Mouse (Mus musculus) heart, postnatal 14 days (tissue): ENCODE measurements around the gene Wwox. TPM values are rescaled to one million over a fixed set of nuclear protein-coding genes. Genes with fewer than 3 reads are reported as not detected.

Experiments used
- DNase-seq, 2 experiments: peaks; one replicate each; pipeline ENCODE4 v3.0.0; 2021 to 2022
- intact Hi-C: fragments of 180-260 bp; cut with DNase I; formaldehyde crosslinking; loops from one replicate; pipeline ENCODE4 v1.15.1; 2025
- total RNA-seq, 2 experiments: library from RNA; stranded (reverse); gene quantifications; 2 replicates each; pipeline ENCODE4 v1.2.3; 2021

Wwox gene
- total RNA-seq, 2 experiments from 2014 or later, result 5.6 to 6.5 TPM

DNA sequence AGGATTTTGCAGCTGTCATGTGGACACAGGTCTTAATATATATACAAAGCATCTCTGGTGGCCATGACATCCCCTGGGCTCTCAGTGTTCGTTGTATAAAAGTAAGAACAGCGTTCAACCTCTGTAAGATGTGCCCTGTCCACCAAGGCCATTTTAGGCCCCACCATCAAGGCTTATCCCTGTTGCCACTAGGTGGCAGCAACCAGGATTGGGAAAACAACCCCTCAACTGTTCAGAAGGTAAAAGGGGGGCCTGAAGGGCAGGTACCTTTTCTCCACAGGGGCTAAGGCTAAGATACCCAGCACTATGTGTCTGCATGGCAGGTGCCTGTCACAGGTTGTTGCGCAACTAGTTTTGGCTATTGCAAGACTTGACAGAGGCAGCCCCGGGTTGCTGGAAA, 656.1 kb downstream of the Wwox start:
- intact Hi-C loops, result no loop called here
- peak; percentile 13 to 48 for DNase-seq

DNA sequence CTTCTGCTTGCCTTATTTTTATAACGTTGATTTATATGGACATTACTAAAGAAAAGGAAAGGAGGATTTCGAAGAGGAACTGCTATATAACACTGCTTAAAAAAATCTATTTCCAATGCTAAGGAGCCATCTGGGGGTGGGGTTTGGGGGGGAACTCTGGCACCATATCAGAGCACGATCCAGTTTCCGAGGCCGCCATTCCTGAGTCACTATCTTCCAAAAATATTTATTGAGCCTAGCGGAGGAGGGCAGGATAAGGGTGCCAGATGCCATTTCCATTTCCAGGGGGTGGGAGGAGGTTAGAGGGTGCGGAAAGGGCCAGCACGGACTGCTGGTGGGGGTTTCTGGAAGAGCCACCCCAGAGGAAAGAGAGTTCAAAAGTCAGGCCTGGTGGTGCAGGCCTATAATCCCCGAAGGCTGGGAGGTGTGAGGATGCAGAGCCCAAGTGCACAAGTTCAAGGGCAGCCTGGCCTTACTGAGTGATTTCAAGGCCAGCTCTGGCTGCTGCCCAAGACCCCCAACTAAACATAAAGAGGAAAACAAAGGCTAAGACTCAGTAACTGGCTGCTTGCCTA, 658.6 kb downstream of the Wwox start:
- intact Hi-C loops, result loop anchor here (2.0 kb wide), 2 partner anchors 51 to 611 kb away; no protein-coding TSS in a partner anchor
- DNase-seq, result no peak

DNA sequence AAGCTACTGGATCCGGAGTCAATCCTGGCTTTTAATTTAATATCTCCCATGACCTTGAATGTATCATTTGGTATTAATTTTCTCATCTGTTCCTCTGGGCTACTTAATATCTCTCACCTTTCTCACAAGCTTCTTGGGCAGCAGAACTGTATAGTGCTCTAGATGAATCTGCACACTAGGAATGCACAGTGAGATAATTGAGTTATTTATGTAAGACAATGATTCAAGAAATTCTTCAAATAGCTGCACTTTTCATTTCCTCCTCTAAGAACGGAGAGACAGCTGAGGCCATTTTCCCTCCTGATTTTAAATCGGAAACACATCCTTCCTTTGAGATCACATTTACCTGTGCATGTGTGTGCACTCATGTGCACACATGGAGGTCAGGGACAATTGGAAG, 669.9 kb downstream of the Wwox start:
- no peak for DNase-seq
- intact Hi-C loops, result no loop called here

DNA sequence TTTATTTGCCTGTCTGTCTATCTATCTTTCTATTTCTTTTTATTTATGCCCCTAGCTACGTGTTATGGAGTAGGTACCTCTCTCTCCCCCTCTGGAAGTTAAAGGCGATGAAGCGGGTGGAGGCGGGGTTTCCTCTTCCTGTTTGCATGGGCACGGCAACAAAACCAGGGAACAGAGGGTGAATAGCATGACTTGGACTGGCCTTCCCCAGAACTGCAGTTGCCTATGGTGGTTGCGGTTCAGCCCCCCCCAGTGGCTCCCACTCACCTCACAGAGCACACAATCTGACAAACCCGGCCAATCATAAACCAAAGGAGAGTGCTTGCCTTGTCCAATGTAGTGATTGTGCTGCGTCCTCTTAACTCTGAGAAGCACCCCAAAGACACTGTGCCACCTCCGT, 671.0 kb downstream of the Wwox start:
- DNase-seq, result no peak
- intact Hi-C loops, result no loop called here

DNA sequence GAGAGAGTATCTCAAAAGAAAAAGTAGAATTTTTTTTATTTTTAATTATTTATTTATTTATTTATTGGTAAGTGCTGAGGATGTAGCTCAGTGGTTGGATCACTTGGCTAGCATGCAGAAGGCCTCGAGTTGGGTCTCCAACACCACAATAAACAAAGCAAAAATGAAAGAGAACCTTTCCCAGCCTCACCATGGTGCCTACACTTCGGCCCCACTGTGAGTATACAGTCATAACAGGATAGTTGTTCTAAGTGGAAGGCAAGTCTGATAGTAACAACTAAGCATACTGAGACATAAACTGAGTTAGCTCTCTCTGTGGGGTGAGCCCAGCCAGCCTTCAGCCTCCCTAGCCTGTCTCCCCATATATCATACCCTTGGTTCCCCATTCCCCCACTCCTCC, 672.6 kb downstream of the Wwox start:
- intact Hi-C loops, result no loop called here
- no peak for DNase-seq

DNA sequence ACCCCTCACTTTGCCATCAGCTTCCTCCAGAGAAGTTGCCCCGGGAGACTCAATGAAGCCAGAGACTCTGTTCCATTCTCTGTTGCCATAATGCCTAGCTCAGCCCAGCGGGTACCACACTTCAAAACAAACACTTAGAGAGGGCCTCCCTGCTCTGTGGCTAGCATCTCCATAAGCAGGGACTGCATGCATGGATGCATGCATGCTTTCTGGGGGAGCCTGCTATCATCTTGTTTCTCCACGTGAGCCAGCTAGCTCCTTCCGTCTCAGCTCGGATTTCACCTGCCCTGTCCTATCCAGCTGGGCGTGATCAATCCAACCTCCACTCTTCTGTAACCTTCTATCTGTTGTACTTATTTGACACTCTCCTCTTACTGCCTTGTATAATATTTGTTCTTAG, 675.0 kb downstream of the Wwox start:
- DNase-seq, result no peak
- intact Hi-C loops, result no loop called here

DNA sequence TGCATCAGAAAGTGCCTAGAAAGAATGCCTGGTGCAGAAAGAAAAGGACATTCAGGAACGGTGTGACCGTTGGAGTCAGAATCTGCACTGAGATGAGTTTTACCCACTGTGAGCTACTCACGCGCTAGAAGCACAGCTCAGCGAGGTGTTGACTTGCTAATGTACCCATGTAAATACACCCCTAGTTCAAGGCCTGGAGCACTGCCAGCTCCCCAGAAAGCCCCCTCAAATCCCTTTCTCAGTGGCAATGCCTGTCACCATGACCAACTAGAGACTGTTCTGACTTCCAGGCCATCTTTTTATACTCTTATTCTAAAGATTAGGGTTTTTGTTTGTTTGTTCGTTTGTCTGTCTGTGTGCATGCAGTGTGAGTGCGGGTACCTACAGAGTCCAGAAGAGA, 686.6 kb downstream of the Wwox start:
- DNase-seq, result no peak
- intact Hi-C loops, result no loop called here

DNA sequence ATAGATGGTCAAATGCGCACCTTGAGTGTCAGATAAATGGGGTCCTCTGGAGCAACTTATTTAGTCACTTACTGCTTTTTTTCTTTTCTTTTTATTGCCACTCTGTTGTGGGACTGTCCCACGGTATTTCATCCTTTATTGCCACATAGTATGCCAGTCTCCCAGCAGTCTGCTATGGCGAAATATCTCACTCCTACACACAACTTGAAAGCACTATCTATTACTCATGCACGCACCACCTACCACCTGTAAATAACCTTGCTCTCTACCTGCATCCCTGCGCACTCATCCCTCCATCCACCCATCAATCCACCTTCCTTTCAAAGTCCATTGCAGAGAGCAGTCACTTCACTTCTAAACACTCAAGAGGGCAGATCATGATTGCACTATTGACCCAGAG, 687.2 kb downstream of the Wwox start:
- no peak for DNase-seq
- intact Hi-C loops, result no loop called here

DNA sequence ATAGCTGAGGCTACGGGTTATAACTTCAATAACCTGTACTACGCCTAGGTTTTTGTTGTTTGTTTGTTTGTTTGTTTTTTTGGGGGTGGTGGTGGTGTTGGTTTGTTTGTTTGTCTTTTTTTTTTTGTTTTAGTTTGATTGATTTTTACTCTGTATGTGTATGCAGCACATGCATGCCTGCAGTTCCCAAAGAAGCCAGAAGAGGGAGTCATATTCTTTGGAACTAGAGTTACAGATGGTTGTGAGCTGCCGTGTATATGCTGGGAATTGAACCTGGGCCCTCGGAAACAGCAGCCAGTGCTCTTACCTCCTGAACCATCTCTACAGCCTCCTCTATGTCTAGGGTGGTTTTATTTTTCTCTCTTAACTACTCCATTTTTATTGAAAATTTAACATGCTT, 689.9 kb downstream of the Wwox start:
- intact Hi-C loops, result no loop called here

DNA sequence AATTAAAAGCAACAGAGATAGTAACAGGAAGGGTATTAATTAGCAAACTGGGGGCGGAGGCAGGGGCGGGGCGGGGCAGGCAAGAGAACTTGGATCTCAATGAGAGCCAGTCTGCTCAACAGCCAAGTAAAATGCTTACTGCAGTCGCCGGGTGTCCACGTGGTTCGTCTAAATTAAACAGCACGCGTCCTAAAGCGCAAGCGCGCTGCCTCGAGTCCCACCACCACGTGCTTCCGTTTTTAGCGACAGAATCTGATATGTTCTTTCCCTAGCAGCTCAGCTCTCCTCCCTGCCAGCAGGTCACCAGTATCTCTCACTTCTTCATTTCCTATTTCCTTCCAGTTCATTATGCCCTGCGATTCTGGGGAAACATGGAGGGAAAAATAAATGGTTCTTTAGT, 693.7 kb downstream of the Wwox start:
- intact Hi-C loops, result no loop called here
- no peak for DNase-seq

More for the DNA sequence above, 689.9 kb downstream of the Wwox start:
- DNase-seq, result no peak

DNA sequence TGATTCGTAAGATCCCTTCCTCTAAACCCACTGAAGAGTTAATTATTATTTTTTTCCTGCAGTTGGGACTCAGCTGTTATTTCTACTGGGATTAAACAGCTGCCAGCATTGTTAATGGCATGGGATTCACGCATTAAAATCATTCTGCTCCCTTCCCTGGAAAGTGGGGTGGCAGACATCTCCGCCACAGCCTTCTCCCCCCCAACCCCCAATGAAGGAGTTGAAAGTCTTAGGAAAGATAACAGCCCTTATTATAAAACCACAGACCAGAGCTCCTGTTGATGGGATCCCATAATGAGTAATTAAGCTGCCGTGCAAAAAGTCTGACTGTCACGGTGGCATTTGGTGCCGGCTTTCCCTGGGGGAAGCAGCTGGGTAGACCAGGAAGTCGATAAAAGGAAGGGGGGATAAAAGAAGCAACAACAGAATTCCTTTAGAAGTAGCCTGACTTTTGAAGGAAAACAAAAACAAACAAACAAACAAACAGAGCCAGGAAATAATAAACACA, 694.3 kb downstream of the Wwox start:
- DNase-seq, result no peak
- intact Hi-C loops, result no loop called here

DNA sequence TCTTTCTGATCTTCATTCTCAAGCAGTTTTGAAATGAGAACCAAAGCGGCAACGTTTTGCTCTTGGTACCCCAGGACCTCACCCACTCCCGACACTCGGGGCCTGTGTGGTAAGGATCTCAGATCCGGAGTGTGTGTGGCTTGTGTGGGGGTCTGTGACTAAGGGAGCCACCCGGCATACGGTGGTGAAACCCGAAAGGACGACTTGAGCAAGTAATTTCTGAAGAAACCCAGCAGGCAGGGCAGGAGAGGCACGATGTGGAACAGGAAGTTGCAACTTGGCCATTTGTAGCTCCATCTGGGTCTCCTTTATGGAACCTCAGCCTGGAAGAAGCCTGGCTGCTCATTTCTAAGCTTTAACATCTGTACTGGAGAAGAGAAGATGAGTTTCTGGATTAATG, 697.4 kb downstream of the Wwox start:
- DNase-seq, result no peak

DNA sequence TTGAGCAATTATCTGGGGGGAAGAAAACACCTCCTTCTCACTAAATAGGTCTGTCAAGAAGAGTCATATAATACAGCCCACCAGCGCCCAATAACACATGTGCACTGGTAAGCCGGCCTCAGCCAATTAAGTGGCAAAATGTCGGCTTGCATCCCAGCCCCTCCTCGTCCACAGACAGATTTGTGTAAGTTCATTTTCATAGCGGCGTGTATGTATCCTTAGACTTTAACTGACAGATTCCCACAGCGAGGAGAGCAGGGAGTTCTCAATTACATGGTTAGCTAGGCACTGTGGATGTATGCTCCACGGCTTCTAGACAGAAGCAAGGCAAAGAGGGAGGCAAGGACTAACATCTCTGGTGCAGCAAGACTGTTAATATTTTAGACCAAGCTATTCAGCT, 702.2 kb downstream of the Wwox start:
- DNase-seq, result no peak
- intact Hi-C loops, result no loop called here

More for the DNA sequence above, 697.4 kb downstream of the Wwox start:
- intact Hi-C loops, result no loop called here

DNA sequence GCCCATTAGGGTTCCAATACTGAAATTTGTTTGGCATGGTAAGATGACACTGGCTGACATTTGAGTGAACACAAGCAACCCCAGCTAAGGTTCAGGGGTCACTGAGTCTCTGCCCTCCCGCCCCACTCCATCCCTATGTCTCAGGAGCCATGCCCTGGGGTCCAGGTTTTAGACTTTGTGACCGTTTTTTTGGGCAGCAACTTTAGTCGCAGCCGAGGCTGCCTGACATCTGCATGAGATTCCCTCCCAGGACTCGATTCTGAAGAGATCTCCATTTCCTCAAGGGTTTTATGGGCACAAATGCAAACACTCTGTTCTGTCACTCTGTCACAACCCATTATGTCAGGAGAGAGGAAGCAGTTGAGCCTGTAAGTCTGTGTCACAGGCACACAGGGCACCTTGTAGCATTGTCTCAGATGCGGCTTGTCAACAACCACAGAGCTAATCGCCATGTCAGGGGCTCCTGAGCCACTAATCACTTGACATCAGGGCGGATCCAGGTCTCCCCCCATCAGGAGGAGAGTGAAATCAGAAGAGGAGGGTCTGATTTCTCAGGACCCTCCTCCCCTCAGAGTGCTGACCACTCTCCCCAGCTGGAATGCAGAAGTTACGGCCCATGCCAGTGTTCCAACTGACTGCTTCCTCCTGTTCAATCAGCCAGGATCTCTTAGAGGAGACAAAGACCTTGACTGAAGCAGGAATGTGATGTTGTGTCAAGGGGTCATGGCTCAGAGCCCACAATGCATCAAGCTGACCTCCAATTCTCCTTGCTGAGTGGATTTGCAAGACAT, 704.3 kb downstream of the Wwox start:
- no peak for DNase-seq
- intact Hi-C loops, result no loop called here

DNA sequence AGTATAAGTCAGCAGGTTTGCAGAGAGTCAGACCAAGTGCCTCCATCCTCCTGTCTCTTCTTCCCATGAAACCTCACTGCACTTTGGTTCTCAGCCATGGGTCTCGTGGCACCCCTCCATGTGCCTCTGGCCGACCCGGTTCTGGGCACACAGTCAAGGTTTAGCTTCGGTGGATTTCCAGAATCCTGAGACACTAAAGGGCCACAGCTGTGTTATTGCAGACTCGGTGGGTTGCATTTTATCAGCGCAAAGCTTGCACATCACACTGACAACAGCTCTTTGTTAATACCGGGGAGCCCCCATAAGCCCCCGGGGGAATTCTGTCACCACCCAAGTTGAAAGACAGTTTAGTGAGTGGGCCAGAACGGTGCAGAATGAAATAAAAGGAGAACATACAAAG, 707.6 kb downstream of the Wwox start:
- DNase-seq, result peak; percentile 18 to 43
- intact Hi-C loops, result no loop called here

DNA sequence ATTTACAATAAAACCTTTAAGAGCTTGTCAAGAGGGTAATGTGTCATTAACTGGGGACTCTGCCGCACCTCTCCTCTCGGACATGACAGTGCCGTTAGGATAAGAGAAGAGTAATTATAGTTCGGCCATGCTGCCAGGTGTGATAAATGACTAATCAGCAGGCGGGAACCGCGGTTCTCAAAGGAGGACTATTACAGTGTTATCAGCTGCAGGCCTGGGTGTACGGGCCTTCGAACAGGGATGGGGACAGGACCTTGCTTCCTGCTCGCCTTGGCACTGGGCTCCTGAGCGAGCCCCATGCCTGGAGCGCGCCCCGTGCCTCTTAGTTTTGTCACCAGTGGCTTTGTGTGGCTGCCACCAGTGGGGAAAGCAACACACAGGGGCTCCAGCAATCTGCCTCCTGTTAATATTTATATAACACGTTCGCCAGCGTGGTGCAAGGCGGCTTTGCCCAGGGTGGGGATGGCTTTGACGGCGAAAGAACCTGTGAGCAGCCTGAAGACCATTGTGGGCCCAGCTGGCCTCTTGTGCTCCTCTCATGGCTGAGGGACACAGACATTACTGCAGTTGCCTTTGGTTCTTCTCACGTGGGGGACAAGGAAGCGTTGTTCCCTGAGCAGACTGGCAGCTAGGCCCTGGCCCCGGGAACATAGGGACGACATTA, 711.1 kb downstream of the Wwox start:
- peak in 1 of 2 experiments; percentile 10 for DNase-seq
- intact Hi-C loops, result no loop called here

DNA sequence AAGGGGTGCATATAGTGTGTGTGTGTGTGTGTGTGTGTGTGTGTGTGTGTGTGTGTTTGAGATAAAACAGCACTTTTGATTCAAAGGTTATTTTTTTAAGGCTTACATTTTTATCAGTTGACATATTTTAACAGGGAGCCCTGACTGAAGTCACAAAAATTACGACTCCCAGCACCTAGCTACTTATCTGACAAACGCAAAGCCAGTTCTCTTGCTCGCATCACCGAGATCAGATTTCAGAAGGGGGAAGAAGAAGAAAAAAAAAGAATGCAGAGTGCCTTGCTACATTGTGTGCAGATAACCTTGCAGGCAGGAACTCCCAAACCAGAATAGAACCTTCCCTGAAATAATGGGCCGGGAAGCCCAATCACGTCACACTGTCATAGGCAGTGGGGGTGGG, 712.0 kb downstream of the Wwox start:
- DNase-seq, result no peak

DNA sequence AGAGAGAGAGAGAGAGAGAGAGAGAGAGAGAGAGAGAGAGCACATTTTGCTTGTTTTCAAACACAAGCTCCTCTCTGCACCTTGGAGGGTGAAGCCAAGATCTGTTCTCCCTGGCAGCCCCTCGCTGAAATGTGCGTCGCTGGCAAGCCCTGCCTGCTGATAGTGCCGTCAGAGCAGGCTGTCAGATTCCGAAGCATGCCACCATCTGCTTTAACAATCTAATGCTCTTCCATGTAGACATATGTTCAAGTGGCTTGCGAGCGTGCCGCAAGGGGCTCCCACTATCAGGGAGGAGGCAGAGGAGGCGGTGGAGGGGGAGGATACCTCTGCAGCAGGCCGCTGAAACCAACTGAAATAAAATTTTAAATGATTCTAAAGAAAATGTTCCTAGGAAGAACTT, 714.6 kb downstream of the Wwox start:
- no peak for DNase-seq
- intact Hi-C loops, result no loop called here

More for the DNA sequence above, 712.0 kb downstream of the Wwox start:
- intact Hi-C loops, result no loop called here

DNA sequence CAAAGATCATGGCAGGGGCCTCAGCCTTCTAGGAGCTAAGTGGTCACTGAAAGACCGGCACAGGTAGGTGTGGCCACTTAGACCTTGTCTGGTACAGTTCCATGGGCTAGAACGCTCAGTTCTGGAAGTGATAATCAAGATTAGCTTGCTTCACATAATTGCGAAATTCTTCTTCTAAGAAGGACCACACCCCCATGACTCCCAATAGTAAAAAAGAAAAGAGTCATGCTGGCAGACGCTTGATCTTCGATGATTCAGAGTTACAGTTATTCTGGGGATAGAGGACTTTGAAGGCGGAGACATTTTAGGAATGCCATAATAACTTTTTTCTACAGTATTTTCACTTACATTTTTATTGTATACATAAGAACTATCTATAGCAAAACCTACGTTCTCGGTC, 716.7 kb downstream of the Wwox start:
- no peak for DNase-seq
- intact Hi-C loops, result no loop called here

DNA sequence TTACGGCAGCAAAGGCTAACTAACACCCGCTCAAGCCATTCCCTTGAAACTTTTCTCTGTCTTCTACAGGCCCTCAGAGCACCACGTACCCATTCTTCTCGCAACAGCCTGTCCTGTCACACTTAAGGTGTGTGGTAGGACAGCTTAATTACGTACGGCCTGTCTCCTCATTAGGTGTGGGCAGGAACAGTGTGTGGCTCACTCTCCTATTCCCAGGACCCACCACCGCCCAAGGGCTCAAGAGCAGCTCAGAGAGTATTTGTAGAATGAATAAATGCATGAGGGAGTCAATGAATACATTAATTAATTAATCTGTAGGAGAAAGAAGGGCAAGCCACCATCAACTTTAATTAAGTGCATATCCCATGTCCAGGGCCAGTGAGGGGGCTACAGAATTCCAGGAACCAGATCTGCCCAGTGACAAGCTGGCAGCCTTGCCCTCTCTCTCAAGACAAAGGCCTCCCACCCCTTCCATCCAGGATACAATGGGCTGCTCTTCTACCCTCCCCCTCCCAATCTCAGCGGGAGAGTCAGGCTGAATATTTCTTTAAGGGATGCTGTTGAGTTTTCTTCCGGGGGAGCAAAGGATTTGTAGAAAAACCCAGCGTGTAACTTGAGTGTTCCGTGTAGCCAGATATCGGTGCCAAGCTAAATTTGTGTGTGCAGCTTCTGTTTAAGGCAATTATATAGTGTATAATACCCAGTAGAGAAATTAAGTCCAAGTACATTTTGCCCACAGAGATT, 718.7 kb downstream of the Wwox start:
- intact Hi-C loops, result no loop called here
- no peak for DNase-seq

DNA sequence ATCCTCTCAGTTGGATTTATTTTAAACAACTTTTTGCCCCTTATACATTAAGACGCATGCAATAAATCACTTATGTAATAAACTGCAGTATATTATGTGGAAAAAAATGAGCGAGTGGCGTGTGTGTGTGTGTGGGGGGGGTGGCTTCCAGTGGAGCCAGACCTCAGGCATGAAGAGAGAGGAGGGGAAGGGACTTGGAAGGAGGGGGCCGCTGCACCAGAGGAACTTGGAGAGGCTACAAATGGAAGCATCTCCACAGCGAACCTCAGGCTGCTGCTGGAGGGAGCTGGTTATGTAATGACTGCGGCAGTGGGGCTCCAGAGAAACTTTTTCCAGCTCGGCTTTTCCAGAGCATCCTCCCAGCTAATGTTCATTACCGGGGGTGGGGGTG, 719.3 kb downstream of the Wwox start:
- DNase-seq, result peak in 1 of 2 experiments; percentile 13
- intact Hi-C loops, result no loop called here
